Mouse (Mus musculus) MEL (cell line): ENCODE measurements around the gene Ubap1l. TPM values are rescaled to one million over a fixed set of nuclear protein-coding genes. Genes with fewer than 3 reads are reported as not detected.

Experiments used
- DNase-seq: peaks from one replicate; pipeline ENCODE4 v3.0.0; 2011; ENCODE audit warnings: low read depth, low spot score
- H3K27ac ChIP-seq: 2 replicates; pipeline ENCODE4 v1.5.1; 2012; ENCODE audit warnings: low read depth, mild to moderate bottlenecking, control low read depth, low read length, moderate library complexity; ENCODE audit not compliant: control insufficient read depth
- H3K27me3 ChIP-seq, 2 experiments: fragments of 150-350 bp in 1 of 2; sonication (generic) in 1 of 2; 2 replicates each; pipeline ENCODE4 v1.6.1; 2012; ENCODE audit warnings: low read length in 2 of 2, mild to moderate bottlenecking in 2 of 2, improper control_type of control experiment in 1 of 2, moderate library complexity in 1 of 2; ENCODE audit not compliant: insufficient read depth in 2 of 2, control insufficient read depth in 1 of 2
- H3K36me3 ChIP-seq, 2 experiments: 2 replicates each; pipeline ENCODE4 v1.6.1; 2012 to 2014; ENCODE audit warnings: low read length in 2 of 2, improper control_type of control experiment in 1 of 2, inconsistent platforms in 1 of 2, mild to moderate bottlenecking in 1 of 2; ENCODE audit not compliant: insufficient read depth in 2 of 2, control insufficient read depth in 1 of 2
- H3K4me1 ChIP-seq, 2 experiments: fragments of 150-350 bp in 1 of 2; sonication (generic) in 1 of 2; 2 replicates each; pipeline ENCODE4 v1.6.1; 2012; ENCODE audit warnings: low read length in 2 of 2, improper control_type of control experiment in 1 of 2, mild to moderate bottlenecking in 1 of 2; ENCODE audit not compliant: insufficient read depth in 2 of 2, control insufficient read depth in 1 of 2
- H3K4me3 ChIP-seq, 2 experiments: fragments of 150-350 bp in 1 of 2; sonication (generic) in 1 of 2; 2 replicates each; pipeline ENCODE4 v1.5.1; 2012; ENCODE audit warnings: low read depth in 2 of 2, low read length in 2 of 2, mild to moderate bottlenecking in 2 of 2, moderate library complexity in 2 of 2, control low read depth in 1 of 2, improper control_type of control experiment in 1 of 2; ENCODE audit not compliant: control insufficient read depth in 1 of 2, insufficient read depth in 1 of 2
- H3K79me2 ChIP-seq: 2 replicates; pipeline ENCODE4 v1.6.1; 2012; ENCODE audit warnings: mild to moderate bottlenecking, low read length, moderate library complexity; ENCODE audit not compliant: control insufficient read depth, poor library complexity, insufficient read depth
- H3K9ac ChIP-seq: 2 replicates; pipeline ENCODE4 v1.6.1; 2012; ENCODE audit warnings: low read depth, mild to moderate bottlenecking, control low read depth, low read length, moderate library complexity; ENCODE audit not compliant: control insufficient read depth, poor library complexity, severe bottlenecking
- H3K9me3 ChIP-seq: fragments of 150-350 bp; sonication (generic); replicated peaks from 2 replicates; pipeline ENCODE4 v1.6.1; 2012; ENCODE audit warnings: mild to moderate bottlenecking, low read length, improper control_type of control experiment, moderate library complexity; ENCODE audit not compliant: insufficient read depth
- BHLHE40 ChIP-seq: IDR thresholded peaks from 2 replicates; pipeline ENCODE4 v1.6.1; 2012; ENCODE audit warnings: low read depth, mild to moderate bottlenecking, inconsistent platforms, low read length, improper control_type of control experiment, borderline replicate concordance
- CHD1 ChIP-seq: IDR thresholded peaks from 2 replicates; pipeline ENCODE4 v1.6.1; 2012; ENCODE audit warnings: low read depth, mild to moderate bottlenecking, inconsistent platforms, low read length, improper control_type of control experiment
- CTCF ChIP-seq, 3 experiments: IDR thresholded peaks in 2 of 3; conservative IDR thresholded peaks in 1 of 3; 2 replicates each; pipeline ENCODE4 v1.5.1; 2011 to 2012; ENCODE audit warnings: low read length in 3 of 3, low read depth in 2 of 3, mild to moderate bottlenecking in 2 of 3, improper control_type of control experiment in 1 of 3, inconsistent platforms in 1 of 3, mixed read lengths in 1 of 3, moderate library complexity in 1 of 3; ENCODE audit not compliant: control insufficient read depth in 1 of 3, insufficient read depth in 1 of 3, poor library complexity in 1 of 3, severe bottlenecking in 1 of 3
- EP300 ChIP-seq, 2 experiments: IDR thresholded peaks; 2 replicates each; pipeline ENCODE4 v1.6.1; 2011; ENCODE audit warnings: improper control_type of control experiment in 2 of 2, low read length in 2 of 2, low read depth in 1 of 2, mild to moderate bottlenecking in 1 of 2
- GATA1 ChIP-seq: IDR thresholded peaks from 2 replicates; pipeline ENCODE4 v1.6.1; 2011; ENCODE audit warnings: low read depth, low read length, improper control_type of control experiment
- HCFC1 ChIP-seq: IDR thresholded peaks from 2 replicates; pipeline ENCODE4 v1.6.1; 2012; ENCODE audit warnings: low read depth, mild to moderate bottlenecking, inconsistent platforms, low read length, improper control_type of control experiment, moderate library complexity
- KAT2A ChIP-seq: conservative IDR thresholded peaks from 2 replicates; pipeline ENCODE4 v1.6.1; 2012; ENCODE audit warnings: low read depth, low read length, improper control_type of control experiment, inconsistent platforms
- MAFK ChIP-seq: IDR thresholded peaks from 2 replicates; pipeline ENCODE4 v1.6.1; 2011; ENCODE audit warnings: low read depth, mild to moderate bottlenecking, low read length, improper control_type of control experiment, borderline replicate concordance
- MAZ ChIP-seq: IDR thresholded peaks from 2 replicates; pipeline ENCODE4 v1.6.1; 2012; ENCODE audit warnings: low read depth, mild to moderate bottlenecking, inconsistent platforms, low read length, improper control_type of control experiment
- POLR2AphosphoS2 ChIP-seq: IDR thresholded peaks from 2 replicates; pipeline ENCODE4 v1.6.1; 2011; ENCODE audit warnings: low read length, improper control_type of control experiment
- POLR2AphosphoS5 ChIP-seq: IDR thresholded peaks from 2 replicates; pipeline ENCODE4 v1.6.1; 2012; ENCODE audit warnings: low read depth, borderline replicate concordance, mild to moderate bottlenecking, inconsistent platforms, low read length, moderate library complexity, mixed read lengths
- RCOR1 ChIP-seq: IDR thresholded peaks from 2 replicates; pipeline ENCODE4 v1.6.1; 2012; ENCODE audit warnings: low read depth, mild to moderate bottlenecking, inconsistent platforms, low read length, improper control_type of control experiment
- SIN3A ChIP-seq: IDR thresholded peaks from 2 replicates; pipeline ENCODE4 v1.6.1; 2012; ENCODE audit warnings: low read length, improper control_type of control experiment, inconsistent platforms
- SMC3 ChIP-seq: IDR thresholded peaks from 2 replicates; pipeline ENCODE4 v1.6.1; 2011; ENCODE audit warnings: low read depth, low read length, improper control_type of control experiment
- TAL1 ChIP-seq: IDR thresholded peaks from 2 replicates; pipeline ENCODE4 v1.6.1; 2012; ENCODE audit warnings: mild to moderate bottlenecking, inconsistent platforms, low read length, moderate library complexity, mixed read lengths
- TBP ChIP-seq: IDR thresholded peaks from 2 replicates; pipeline ENCODE4 v1.8.0; 2011; ENCODE audit warnings: low read depth, low read length, improper control_type of control experiment
- USF2 ChIP-seq, 2 experiments: IDR thresholded peaks; 2 replicates each; pipeline ENCODE4 v1.6.1; 2011 to 2012; ENCODE audit warnings: improper control_type of control experiment in 2 of 2, low read length in 2 of 2, borderline replicate concordance in 1 of 2, inconsistent platforms in 1 of 2, low read depth in 1 of 2, mild to moderate bottlenecking in 1 of 2; ENCODE audit not compliant: insufficient read depth in 1 of 2
- ZKSCAN1 ChIP-seq: IDR thresholded peaks from 2 replicates; pipeline ENCODE4 v1.6.1; 2012; ENCODE audit warnings: low read depth, mild to moderate bottlenecking, inconsistent platforms, low read length, improper control_type of control experiment, moderate library complexity
- ZMIZ1 ChIP-seq: IDR thresholded peaks from 2 replicates; pipeline ENCODE4 v1.6.1; 2012; ENCODE audit warnings: low read depth, mild to moderate bottlenecking, inconsistent platforms, low read length, improper control_type of control experiment, moderate library complexity
- polyA plus RNA-seq, 2 experiments: library from polyadenylated mRNA; stranded (reverse) in 1 of 2; unstranded in 1 of 2; fragments of >175 nt in 1 of 2; fragments of >200 nt in 1 of 2; gene quantifications; 2 replicates each; pipeline versions ENCODE4 v1.2.1 to v1.2.4; 2012; ENCODE audit warnings: low replicate concordance in 2 of 2, low read depth in 1 of 2; ENCODE audit not compliant: insufficient read length in 2 of 2, insufficient read depth in 1 of 2, missing spikeins in 1 of 2
- total RNA-seq: library from RNA; depleted of rRNA; stranded (reverse); fragments of 300-350 nt; gene quantifications from 2 replicates; pipeline ENCODE4 v1.2.3, GENCODE M21; 2012

Ubap1l gene
- total and polyA plus RNA-seq, 3 experiments, result 0.08 TPM; not detected in 2

DNA sequence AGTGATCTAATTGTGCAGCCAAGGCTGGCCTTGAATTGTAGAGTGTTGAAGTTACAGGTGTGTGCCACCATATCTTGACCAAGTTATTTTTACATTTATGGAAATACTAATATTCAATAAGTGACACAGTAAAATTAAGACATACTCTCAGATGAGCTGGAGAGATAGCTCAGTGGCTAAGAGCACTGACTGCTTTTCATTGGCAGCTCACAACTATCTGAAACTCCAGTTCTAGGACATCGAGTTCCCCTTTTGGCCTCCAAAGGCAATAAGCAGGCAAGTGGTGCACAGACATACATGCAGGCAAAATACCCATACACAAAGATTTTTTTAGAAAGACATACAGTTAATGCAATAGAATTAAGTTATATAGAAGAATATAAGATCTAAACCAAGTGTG, 47.0 kb upstream of the Ubap1l start:
- peak; percentile 59 for DNase-seq
- Histone ChIP-seq H3K36me3 (peaks cover 2 to 14% of the 10 kb centered on the region in 2 experiments; a peak in 3 of 4 replicates), H3K79me2 (no peaks in the 10 kb centered on the region), H3K4me1 (no peaks in the 10 kb centered on the region; a peak in 1 of 4 replicates), H3K4me3 (no peak overlapping the region), H3K27me3 (no peaks in the 10 kb centered on the region), H3K9ac (no peak overlapping the region), H3K9me3 (no peaks in the 10 kb centered on the region), H3K27ac (no peak overlapping the region)
- TF ChIP-seq HCFC1 (no peak), GATA1 (peak; percentile 64), TBP (0 out of 2 replicates have a peak, but pooled peaks have one; percentile 28)

DNA sequence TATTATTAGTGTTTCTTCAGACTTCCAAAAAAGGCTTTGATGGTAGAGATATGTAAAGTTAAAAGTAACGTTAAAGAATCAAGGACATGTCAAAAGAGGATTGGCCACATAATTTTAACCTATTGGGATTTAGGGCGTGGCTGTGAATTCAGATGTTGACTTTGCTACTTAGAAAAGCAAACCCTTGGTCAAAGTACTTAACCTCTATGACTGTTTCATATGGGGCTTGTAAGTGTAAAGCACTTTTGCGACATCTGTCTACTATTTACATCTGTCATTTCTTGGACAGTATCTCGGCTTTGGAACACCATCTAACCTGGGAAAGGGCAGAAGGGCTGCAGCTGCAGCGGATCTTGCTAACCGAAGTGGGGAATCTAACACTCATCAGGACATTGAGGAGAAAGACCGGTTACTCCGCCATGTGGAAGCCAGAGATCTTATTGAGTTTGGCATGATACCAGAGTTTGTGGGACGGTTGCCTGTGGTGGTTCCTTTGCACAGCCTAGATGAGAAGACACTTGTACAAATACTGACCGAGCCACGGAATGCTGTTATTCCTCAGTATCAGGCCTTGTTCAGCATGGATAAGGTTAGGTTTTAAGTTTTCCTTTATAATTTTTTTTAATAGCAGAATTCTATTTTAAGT, 38.5 kb upstream of the Ubap1l start:
- TF ChIP-seq USF2 (IDR thresholded peaks at IDR 0.05; ENCODE audit: borderline replicate concordance in 1 of 2, insufficient read depth in 1 of 2, low read depth in 1 of 2, low read length in 2 of 2), result no peak
- TF ChIP-seq KAT2A, result no peak
- no peak for TF ChIP-seq MAZ
- no peak for TF ChIP-seq ZMIZ1
- no peak for TF ChIP-seq POLR2AphosphoS2
- no peak for TF ChIP-seq EP300 (IDR thresholded peaks at IDR 0.05; ENCODE audit: low read depth in 1 of 2, low read length in 2 of 2)
- no peak for TF ChIP-seq SIN3A
- no peak for TF ChIP-seq TAL1
- TF ChIP-seq CTCF (IDR thresholded peaks at IDR 0.05 in 2 of 3, conservative IDR thresholded peaks at IDR 0.05 in 1 of 3; ENCODE audit: control insufficient read depth in 1 of 3, insufficient read depth in 1 of 3, low read depth in 2 of 3, low read length in 3 of 3, poor library complexity in 1 of 3, severe bottlenecking in 1 of 3), result no peak
- TF ChIP-seq POLR2AphosphoS5, result no peak
- TF ChIP-seq BHLHE40, result no peak
- TF ChIP-seq MAFK, result no peak
- TF ChIP-seq CHD1, result no peak
- TF ChIP-seq ZKSCAN1, result no peak
- no peak for TF ChIP-seq SMC3
- no peak for TF ChIP-seq RCOR1
- Histone ChIP-seq H3K27ac (no peak overlapping the region), H3K27me3 (no peaks in the 10 kb centered on the region), H3K4me1 (peaks cover 0 to 3% of the 10 kb centered on the region in 2 experiments; a peak in 2 of 4 replicates), H3K4me3 (no peak overlapping the region), H3K36me3 (peaks cover 4 to 37% of the 10 kb centered on the region in 2 experiments), H3K79me2 (no peaks in the 10 kb centered on the region), H3K9ac (no peak overlapping the region), H3K9me3 (no peaks in the 10 kb centered on the region)
- no peak for DNase-seq
